Mouse (Mus musculus): ENCODE results near the gene Foxp1.

DNA sequence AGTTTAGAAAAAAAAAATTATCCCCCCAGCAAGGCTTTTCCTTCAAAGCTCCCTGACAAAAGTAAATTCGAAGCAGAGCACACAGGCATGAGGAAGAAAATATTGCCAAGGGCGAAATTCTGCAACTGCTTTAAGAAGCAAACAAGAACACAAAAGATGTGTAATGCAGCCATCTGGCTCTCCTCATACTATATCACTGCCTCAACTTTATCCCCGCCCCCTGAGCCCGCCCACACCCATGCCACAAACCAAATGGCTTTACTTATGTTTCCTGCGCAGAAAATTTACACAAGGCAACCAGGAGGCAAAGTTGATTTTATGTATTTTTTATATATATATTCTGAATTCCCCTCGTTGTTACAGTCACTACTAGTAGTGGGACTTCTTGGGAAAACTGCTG lies 252.6 kb downstream of the Foxp1 start:
- no peak for TF ChIP-seq CTCF (IDR thresholded peaks at IDR 0.05; ENCODE audit: low read depth)
- TF ChIP-seq EP300 (IDR thresholded peaks at IDR 0.05; ENCODE audit: low read depth), result no peak
